Mouse (Mus musculus): ENCODE data around the gene Myadm.

DNA sequence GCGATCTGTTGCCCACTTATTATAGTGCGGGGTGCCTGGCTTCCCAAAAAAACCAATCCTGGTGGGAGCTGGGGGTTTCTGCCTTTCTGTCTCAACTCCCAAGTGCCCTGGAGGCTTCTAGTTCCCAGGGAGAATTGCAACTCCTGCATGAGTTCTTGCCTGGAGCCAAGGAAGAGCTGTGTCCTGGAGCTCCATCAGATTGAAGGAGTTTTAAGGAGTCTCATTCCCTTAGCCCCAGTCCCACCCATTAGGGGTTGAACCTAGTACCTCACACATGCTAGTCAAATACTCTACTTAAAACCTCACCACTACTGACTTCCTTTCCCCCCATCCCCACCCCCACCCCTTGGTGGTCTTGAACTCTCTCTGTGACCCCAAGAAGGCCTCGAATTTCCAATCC is 2.9 kb downstream of the Myadm start:
- TF ChIP-seq POLR2A (IDR thresholded peaks at IDR 0.05; ENCODE audit: low read depth, low read length), result no peak
- TF ChIP-seq CTCF (conservative IDR thresholded peaks at IDR 0.05; ENCODE audit: insufficient read depth, insufficient read length, low read depth, low read length), result no peak

Data from kidney, adult 2 months (tissue).